Mouse (Mus musculus) liver, embryonic 13.5 days (tissue): ENCODE data around the gene Gm10031. TPM values are rescaled to one million over a fixed set of nuclear protein-coding genes. Genes with fewer than 3 reads are reported as not detected.
"Not testable (repeated sequence)": the region's sequence is repeated elsewhere in the genome, so short reads cannot be mapped to it uniquely, and the experiment has no call there.

Source experiments
- ATAC-seq: fragments of 200-750 bp; cut with Nextera tagmentation; 2 replicates; pipeline ENCODE4 v1.8.0; 2017; ENCODE audit warnings: low read depth, mild to moderate bottlenecking, moderate number of reproducible peaks, moderate library complexity
- DNase-seq: peaks from one replicate; pipeline ENCODE4 v3.0.0; 2022
- H3K27ac ChIP-seq: fragments of 300-500 bp; sonication (generic); 2 replicates; pipeline ENCODE4 v1.5.1; 2015; ENCODE audit warnings: moderate library complexity, mild to moderate bottlenecking, inconsistent platforms
- H3K27me3 ChIP-seq: fragments of 300-500 bp; sonication (generic); 2 replicates; pipeline ENCODE4 v1.6.1; 2015; ENCODE audit warnings: mild to moderate bottlenecking, inconsistent platforms
- H3K36me3 ChIP-seq: fragments of 300-500 bp; sonication (generic); 2 replicates; pipeline ENCODE4 v1.6.1; 2015; ENCODE audit warnings: mild to moderate bottlenecking, inconsistent platforms
- H3K4me1 ChIP-seq: fragments of 300-500 bp; sonication (generic); replicated peaks from 2 replicates; pipeline ENCODE4 v1.6.1; 2015; ENCODE audit warnings: inconsistent platforms
- H3K4me2 ChIP-seq: fragments of 300-500 bp; sonication (generic); 2 replicates; pipeline ENCODE4 v1.6.1; 2015; ENCODE audit warnings: inconsistent platforms, mild to moderate bottlenecking, moderate library complexity
- H3K4me3 ChIP-seq: fragments of 300-500 bp; sonication (generic); replicated peaks from 2 replicates; pipeline ENCODE4 v1.5.1; 2015; ENCODE audit warnings: mild to moderate bottlenecking, inconsistent platforms
- H3K9ac ChIP-seq: fragments of 300-500 bp; sonication (generic); 2 replicates; pipeline ENCODE4 v1.6.1; 2015; ENCODE audit warnings: mild to moderate bottlenecking, inconsistent platforms
- H3K9me3 ChIP-seq: fragments of 300-500 bp; sonication (generic); replicated peaks from 2 replicates; pipeline ENCODE4 v1.6.1; 2016; ENCODE audit warnings: inconsistent platforms
- WGBS: fragments of 180-500 bp; shearing (Covaris S2); methylation state at CpG from one replicate; pipeline ENCODE4 v1.1.7; 2015; ENCODE audit not compliant: insufficient replicate concordance; 5-methylcytosine and 5-hydroxymethylcytosine counted together
- polyA plus RNA-seq: library from polyadenylated mRNA; unstranded; fragments of >200 nt; fragmentation: Nextera tagmentation; extraction: Ambion mirVana; gene quantifications from 2 replicates; pipeline ENCODE4 v1.2.1, GENCODE M21; 2015

Gene Gm10031
- 0.30 and 0.51 TPM in 2 replicates for polyA plus RNA-seq

GRCm38 (mm10) chr1:156523842-156524241, at the start of gene Gm10031:
Gm10031 (plus strand) TSS chr1:156524012.
- not testable (repeated sequence) for H3K27me3 ChIP-seq, DNase-seq, H3K4me3 ChIP-seq, H3K9ac ChIP-seq, H3K27ac ChIP-seq, H3K9me3 ChIP-seq, H3K36me3 ChIP-seq, H3K4me2 ChIP-seq, H3K4me1 ChIP-seq
- peak; percentile 77 for ATAC-seq
- WGBS: 85% methylated on average over 22 of the region's 22 CpGs

GRCm38 (mm10) chr1:156474854-156475253, 49.0 kb upstream of the Gm10031 start:
- no peak overlapping the region for H3K9ac ChIP-seq
- H3K36me3 ChIP-seq: no peaks in the 10 kb centered on the region
- ATAC-seq (no peak), DNase-seq (no peak)
- WGBS: 74% methylated on average over 3 of the region's 3 CpGs
- peaks cover 19% of the 10 kb centered on the region for H3K27me3 ChIP-seq
- no peak overlapping the region for H3K4me3 ChIP-seq
- H3K27ac ChIP-seq: no peak overlapping the region
- H3K4me2 ChIP-seq: no peak overlapping the region
- peaks cover 33% of the 10 kb centered on the region for H3K4me1 ChIP-seq
- H3K9me3 ChIP-seq: no peaks in the 10 kb centered on the region

DNA sequence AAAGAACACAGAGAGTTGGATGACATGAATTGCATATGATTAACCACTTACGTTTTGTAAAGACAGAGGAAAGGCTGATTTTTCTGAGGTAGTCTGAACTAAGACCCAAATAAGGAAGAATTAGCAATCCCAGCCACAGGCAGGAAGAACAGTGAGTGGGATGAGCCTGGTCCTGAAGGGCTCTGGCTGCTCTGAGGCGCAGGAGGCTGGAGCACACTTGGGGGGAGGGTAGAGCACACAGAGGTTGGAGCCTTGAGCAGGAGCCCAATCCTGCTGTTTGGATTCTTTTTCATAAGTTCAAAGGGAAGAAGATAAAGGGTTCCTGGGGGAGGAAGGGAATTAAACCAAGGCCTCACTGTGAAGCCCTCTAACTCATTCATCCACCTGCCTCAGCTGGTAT, 47.8 kb upstream of the Gm10031 start:
- no peak overlapping the region for H3K9ac ChIP-seq
- peaks cover 19% of the 10 kb centered on the region for H3K27me3 ChIP-seq
- ATAC-seq: no peak
- DNase-seq: no peak
- 48% methylated on average over 2 of the region's 2 CpGs for WGBS
- H3K36me3 ChIP-seq: no peaks in the 10 kb centered on the region
- H3K4me3 ChIP-seq: no peak overlapping the region
- no peaks in the 10 kb centered on the region for H3K9me3 ChIP-seq
- H3K4me1 ChIP-seq: peaks cover 30% of the 10 kb centered on the region
- H3K27ac ChIP-seq: no peak overlapping the region
- H3K4me2 ChIP-seq: no peak overlapping the region

DNA sequence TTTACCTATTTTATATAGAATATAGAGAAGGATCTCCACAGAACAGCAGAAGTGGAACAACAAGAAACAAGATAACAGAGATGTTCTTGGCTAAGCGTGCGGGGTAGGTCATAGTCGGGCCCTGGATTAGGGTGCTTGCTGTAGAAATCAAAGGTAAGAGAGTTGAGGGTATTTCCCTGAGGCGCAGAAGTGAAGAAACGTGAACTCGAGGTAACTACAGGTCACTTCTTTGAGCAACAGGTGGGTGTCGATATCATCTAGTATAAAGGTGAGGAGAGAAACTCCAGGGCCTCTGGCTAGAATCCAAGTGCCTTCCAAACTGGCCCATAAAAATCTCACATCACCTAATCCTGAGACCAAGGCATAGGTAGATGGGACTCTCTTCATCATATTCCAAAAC, 47.3 kb upstream of the Gm10031 start:
- Histone ChIP-seq H3K4me1 (peaks cover 27% of the 10 kb centered on the region), H3K9ac (no peak overlapping the region), H3K27ac (no peak overlapping the region), H3K4me3 (no peak overlapping the region), H3K27me3 (peaks cover 19% of the 10 kb centered on the region), H3K36me3 (no peaks in the 10 kb centered on the region), H3K4me2 (no peak overlapping the region), H3K9me3 (no peaks in the 10 kb centered on the region)
- no peak for DNase-seq
- 66% methylated on average over 7 of the region's 7 CpGs for WGBS
- ATAC-seq: no peak

DNA sequence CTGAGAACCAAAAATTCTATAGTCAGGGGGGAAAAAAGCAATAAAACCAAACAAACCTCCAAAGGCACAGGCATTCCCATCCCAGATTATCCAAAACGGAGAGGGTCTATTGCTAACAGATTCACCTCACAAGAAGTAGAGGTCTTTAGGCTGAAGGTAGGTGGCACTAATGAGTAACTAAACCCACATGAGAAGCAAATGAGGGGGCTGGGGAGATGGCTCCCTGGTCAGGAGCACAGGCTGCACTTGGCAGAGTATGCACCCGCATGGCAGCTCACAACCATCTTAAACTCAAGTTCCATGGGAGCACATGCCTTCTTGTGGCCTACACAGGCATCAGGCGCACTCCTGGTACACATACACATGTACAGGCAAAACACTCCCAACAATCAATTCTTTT, 42.0 kb upstream of the Gm10031 start:
- DNase-seq (no peak), ATAC-seq (no peak)
- H3K9me3 ChIP-seq: no peaks in the 10 kb centered on the region
- H3K27me3 ChIP-seq: no peaks in the 10 kb centered on the region
- no peaks in the 10 kb centered on the region for H3K36me3 ChIP-seq
- H3K4me1 ChIP-seq: peaks cover 6% of the 10 kb centered on the region
- H3K9ac ChIP-seq: no peak overlapping the region
- H3K4me2 ChIP-seq: no peak overlapping the region
- WGBS: 79% methylated on average over 3 of the region's 3 CpGs
- no peak overlapping the region for H3K4me3 ChIP-seq
- no peak overlapping the region for H3K27ac ChIP-seq

DNA sequence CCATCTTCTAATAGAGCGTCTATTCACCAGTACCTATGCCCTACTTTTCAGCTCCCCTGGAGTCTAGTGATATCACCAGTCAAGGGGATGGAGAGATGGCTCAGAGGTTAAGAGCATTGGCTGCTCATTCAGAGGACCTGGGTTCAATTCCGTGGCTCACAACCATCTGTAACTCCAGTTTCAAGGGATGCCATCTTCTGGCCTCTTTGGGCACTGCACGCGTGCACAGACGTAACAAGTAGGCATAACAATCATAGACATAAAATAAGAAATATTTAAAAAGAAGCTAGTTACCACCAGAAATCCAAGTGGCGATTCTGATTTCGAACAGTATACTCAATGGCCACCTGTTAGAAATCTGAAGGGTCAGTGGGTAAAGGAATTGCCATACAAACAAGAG, 36.3 kb upstream of the Gm10031 start:
- Histone ChIP-seq H3K27me3 (no peaks in the 10 kb centered on the region), H3K4me1 (no peaks in the 10 kb centered on the region), H3K4me2 (no peak overlapping the region), H3K36me3 (no peaks in the 10 kb centered on the region), H3K9me3 (no peaks in the 10 kb centered on the region), H3K27ac (no peak overlapping the region), H3K9ac (no peak overlapping the region), H3K4me3 (no peak overlapping the region)
- ATAC-seq: no peak
- DNase-seq: no peak
- whole genome bisulfite sequencing: 75% methylated on average over 7 of the region's 7 CpGs

GRCm38 (mm10) chr1:156488031-156488430, 35.8 kb upstream of the Gm10031 start:
- Histone ChIP-seq H3K4me1 (no peaks in the 10 kb centered on the region), H3K4me3 (no peak overlapping the region), H3K27me3 (no peaks in the 10 kb centered on the region), H3K9ac (no peak overlapping the region), H3K27ac (no peak overlapping the region), H3K4me2 (no peak overlapping the region), H3K9me3 (no peaks in the 10 kb centered on the region), H3K36me3 (no peaks in the 10 kb centered on the region)
- no peak for ATAC-seq
- WGBS: 72% methylated on average over 5 of the region's 5 CpGs
- no peak for DNase-seq

GRCm38 (mm10) chr1:156491226-156491796, 32.5 kb upstream of the Gm10031 start:
- 43% methylated on average over 4 of the region's 4 CpGs for WGBS
- H3K9ac ChIP-seq: no peak overlapping the region
- H3K4me3 ChIP-seq: no peak overlapping the region
- no peak overlapping the region for H3K27ac ChIP-seq
- ATAC-seq (no peak), DNase-seq (no peak)
- no peaks in the 10 kb centered on the region for H3K36me3 ChIP-seq
- H3K4me2 ChIP-seq: no peak overlapping the region
- H3K27me3 ChIP-seq: no peaks in the 10 kb centered on the region
- H3K9me3 ChIP-seq: no peaks in the 10 kb centered on the region
- no peaks in the 10 kb centered on the region for H3K4me1 ChIP-seq

DNA sequence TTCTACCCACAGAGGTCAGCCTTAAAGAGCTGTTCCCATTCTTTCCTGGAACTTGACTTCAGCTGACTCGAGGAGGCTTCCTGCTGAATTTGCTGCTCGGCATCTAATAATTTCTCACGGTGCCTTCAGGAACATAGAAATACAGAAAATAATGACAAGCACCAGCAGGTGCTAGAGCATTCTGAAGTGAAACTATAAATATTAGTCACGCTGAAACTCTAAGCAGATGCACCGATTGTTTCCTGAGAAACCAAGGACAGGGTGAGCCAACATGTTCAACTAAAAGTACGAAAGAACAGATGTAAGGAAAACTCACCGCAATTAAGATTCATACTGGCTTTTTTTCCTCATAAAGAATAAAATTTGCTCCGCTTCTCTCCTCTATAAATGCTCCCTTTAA, 28.8 kb upstream of the Gm10031 start:
- DNase-seq (no peak), ATAC-seq (no peak)
- Histone ChIP-seq H3K9ac (no peak overlapping the region), H3K4me1 (no peaks in the 10 kb centered on the region), H3K27ac (no peak overlapping the region), H3K4me2 (no peak overlapping the region), H3K9me3 (no peaks in the 10 kb centered on the region), H3K36me3 (no peaks in the 10 kb centered on the region), H3K4me3 (no peak overlapping the region), H3K27me3 (no peaks in the 10 kb centered on the region)
- WGBS: 74% methylated on average over 8 of the region's 8 CpGs

DNA sequence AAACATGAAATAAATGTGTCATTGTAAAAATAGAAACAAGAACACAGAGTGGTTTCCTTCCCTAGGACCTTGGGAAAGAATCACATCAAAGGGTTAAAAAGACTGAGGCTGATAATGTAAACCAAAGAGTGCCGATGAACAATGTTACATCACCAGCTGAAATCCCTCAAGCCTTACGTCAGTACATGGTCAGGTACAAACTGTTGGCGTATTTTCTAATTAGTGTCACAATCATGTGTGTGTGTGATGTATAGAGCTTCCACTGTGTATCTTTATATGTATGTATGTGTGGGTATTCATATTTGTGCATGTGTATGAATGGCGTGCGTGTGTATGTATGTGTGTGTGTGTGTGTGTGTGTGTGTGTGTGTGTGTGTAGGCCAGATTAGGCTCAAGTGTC, 26.9 kb upstream of the Gm10031 start:
- Histone ChIP-seq H3K9ac (no peak overlapping the region), H3K4me3 (no peak overlapping the region), H3K4me1 (no peaks in the 10 kb centered on the region), H3K27me3 (no peaks in the 10 kb centered on the region), H3K9me3 (no peaks in the 10 kb centered on the region), H3K4me2 (no peak overlapping the region), H3K36me3 (no peaks in the 10 kb centered on the region), H3K27ac (no peak overlapping the region)
- 68% methylated on average over 5 of the region's 5 CpGs for WGBS
- ATAC-seq (no peak), DNase-seq (no peak)

DNA sequence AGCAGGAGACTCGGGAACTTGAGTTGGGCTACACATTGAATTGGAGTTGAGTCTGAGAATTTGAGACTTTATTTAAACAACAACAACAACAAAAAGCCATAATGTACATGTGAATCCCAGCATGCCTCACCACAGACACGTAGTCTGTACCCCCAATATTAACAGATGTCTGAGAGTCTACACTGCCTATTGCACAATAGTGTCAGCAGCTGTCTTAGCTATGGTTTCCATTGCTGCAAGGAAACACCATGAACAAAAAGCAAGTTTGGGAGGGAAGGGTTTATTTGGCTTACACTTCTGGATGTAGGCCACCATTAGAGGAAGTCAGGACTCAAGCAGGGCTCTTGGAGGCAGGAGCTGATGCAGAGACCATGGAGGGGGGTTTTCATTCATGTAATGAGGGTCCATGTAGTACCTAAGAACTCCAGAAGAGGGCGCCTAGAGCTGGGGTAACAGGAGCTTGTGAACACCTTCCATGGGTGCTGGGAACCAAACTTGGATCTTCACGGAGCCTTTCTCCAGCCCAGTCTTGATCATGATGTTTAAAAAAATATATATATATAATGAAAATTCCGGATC, 18.8 kb upstream of the Gm10031 start:
- no peaks in the 10 kb centered on the region for H3K27me3 ChIP-seq
- DNase-seq (no peak), ATAC-seq (no peak)
- 48% methylated on average over 5 of the region's 5 CpGs for WGBS
- H3K36me3 ChIP-seq: no peaks in the 10 kb centered on the region
- H3K27ac ChIP-seq: no peak overlapping the region
- H3K9ac ChIP-seq: no peak overlapping the region
- no peaks in the 10 kb centered on the region for H3K9me3 ChIP-seq
- no peaks in the 10 kb centered on the region for H3K4me1 ChIP-seq
- no peak overlapping the region for H3K4me3 ChIP-seq
- H3K4me2 ChIP-seq: no peak overlapping the region

DNA sequence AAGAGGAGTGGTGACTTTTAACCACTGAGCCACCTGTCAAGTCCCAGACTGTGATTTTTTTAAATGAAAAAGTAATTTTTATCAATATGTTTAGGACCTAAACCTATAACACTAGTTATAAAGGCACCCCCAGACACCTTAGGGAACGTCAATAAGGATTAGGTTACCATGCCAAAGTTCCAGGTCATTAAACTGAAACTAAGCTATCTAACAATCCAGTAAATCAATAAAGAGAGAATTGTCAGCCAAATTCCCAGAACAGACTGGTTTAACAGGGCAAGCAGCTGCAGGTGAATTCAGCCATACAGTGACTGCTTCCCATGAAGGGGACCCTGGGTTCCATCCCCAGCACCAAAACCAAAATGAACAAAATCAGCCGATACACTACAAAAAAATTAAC, 17.9 kb upstream of the Gm10031 start:
- no peaks in the 10 kb centered on the region for H3K27me3 ChIP-seq
- H3K9ac ChIP-seq: no peak overlapping the region
- no peaks in the 10 kb centered on the region for H3K36me3 ChIP-seq
- no peak overlapping the region for H3K4me2 ChIP-seq
- 70% methylated on average over 2 of the region's 2 CpGs for WGBS
- no peak overlapping the region for H3K4me3 ChIP-seq
- DNase-seq: no peak
- no peak overlapping the region for H3K27ac ChIP-seq
- H3K9me3 ChIP-seq: no peaks in the 10 kb centered on the region
- no peaks in the 10 kb centered on the region for H3K4me1 ChIP-seq
- no peak for ATAC-seq
